Mouse (Mus musculus) lung, embryonic 16.5 days (tissue): Measurements from ENCODE around the gene Srrd. TPM values are rescaled to one million over a fixed set of nuclear protein-coding genes. Genes with fewer than 3 reads are reported as not detected.

Experiments
- ATAC-seq: fragments of 200-750 bp; cut with Nextera tagmentation; 2 replicates; pipeline ENCODE4 v1.8.0; 2017; ENCODE audit warnings: low read depth, mild to moderate bottlenecking, moderate library complexity
- H3K27ac ChIP-seq: fragments of 300-500 bp; sonication (generic); 2 replicates; pipeline ENCODE4 v1.5.1; 2014; ENCODE audit warnings: mild to moderate bottlenecking, control low read depth, low read length
- H3K27me3 ChIP-seq: fragments of 300-500 bp; sonication (generic); 2 replicates; pipeline ENCODE4 v1.6.1; 2014; ENCODE audit warnings: low read depth, low read length, mixed read lengths; ENCODE audit not compliant: control insufficient read depth, insufficient read depth
- H3K36me3 ChIP-seq: fragments of 300-500 bp; sonication (generic); 2 replicates; pipeline ENCODE4 v1.6.1; 2014; ENCODE audit warnings: low read length; ENCODE audit not compliant: control insufficient read depth, insufficient read depth
- H3K4me1 ChIP-seq: fragments of 300-500 bp; sonication (generic); replicated peaks from 2 replicates; pipeline ENCODE4 v1.6.1; 2014; ENCODE audit warnings: low read length, mixed read lengths; ENCODE audit not compliant: control insufficient read depth, insufficient read depth
- H3K4me2 ChIP-seq: fragments of 300-500 bp; sonication (generic); 2 replicates; pipeline ENCODE4 v1.6.1; 2014; ENCODE audit warnings: low read depth, low read length, control low read depth
- H3K4me3 ChIP-seq: fragments of 300-500 bp; sonication (generic); 2 replicates; pipeline ENCODE4 v1.5.1; 2014; ENCODE audit warnings: mild to moderate bottlenecking, low read length, control low read depth
- H3K9ac ChIP-seq: fragments of 300-500 bp; sonication (generic); 2 replicates; pipeline ENCODE4 v1.6.1; 2014; ENCODE audit warnings: low read length, control low read depth
- H3K9me3 ChIP-seq: fragments of 300-500 bp; sonication (generic); 2 replicates; pipeline ENCODE4 v1.6.1; 2016; ENCODE audit warnings: low read length; ENCODE audit not compliant: control insufficient read depth
- WGBS: fragments of 180-500 bp; shearing (Covaris S2); extraction: QIAGEN DNeasy Blood & Tissue Kit; methylation state at CpG from one replicate; pipeline ENCODE4 v1.1.7; 2014; 5-methylcytosine and 5-hydroxymethylcytosine counted together
- polyA plus RNA-seq: library from polyadenylated mRNA; unstranded; fragments of >200 nt; fragmentation: Nextera tagmentation; extraction: Ambion mirVana; gene quantifications from 2 replicates; pipeline ENCODE4 v1.2.1, GENCODE M21; 2015

The Srrd gene
- polyA plus RNA-seq, 1 experiment from 2014 or later, result 36.8 TPM

- H3K9me3 ChIP-seq, result no peaks in the 10 kb centered on the region
- H3K9ac ChIP-seq, result no peak overlapping the region
- H3K27ac ChIP-seq, result peak overlapping the region; percentile 26
- peaks cover 21% of the 10 kb centered on the region for H3K4me1 ChIP-seq
- H3K4me3 ChIP-seq, result no peak overlapping the region
- no peak overlapping the region for H3K4me2 ChIP-seq
- H3K36me3 ChIP-seq, result no peaks in the 10 kb centered on the region
- H3K27me3 ChIP-seq, result no peaks in the 10 kb centered on the region
- ATAC-seq, result no peak
- 47% methylated on average over 6 of the region's 6 CpGs for WGBS
These were observed 46.2 kb downstream of the Srrd start for GRCm38 (mm10) chr5:112296404-112297181.

- Histone ChIP-seq H3K27ac (no peak overlapping the region), H3K9ac (no peak overlapping the region), H3K36me3 (no peaks in the 10 kb centered on the region), H3K9me3 (no peaks in the 10 kb centered on the region), H3K4me3 (no peak overlapping the region), H3K4me1 (peaks cover 21% of the 10 kb centered on the region), H3K27me3 (no peaks in the 10 kb centered on the region), H3K4me2 (no peak overlapping the region)
- 66% methylated on average over 8 of the region's 8 CpGs for WGBS
- no peak for ATAC-seq
These were observed 47.3 kb downstream of the Srrd start for GRCm38 (mm10) chr5:112295564-112295963.

- H3K4me2 ChIP-seq, result no peak overlapping the region
- peaks cover 21% of the 10 kb centered on the region for H3K4me1 ChIP-seq
- H3K36me3 ChIP-seq, result no peaks in the 10 kb centered on the region
- H3K9ac ChIP-seq, result no peak overlapping the region
- 63% methylated on average over 8 of the region's 8 CpGs for WGBS
- H3K4me3 ChIP-seq, result no peak overlapping the region
- H3K9me3 ChIP-seq, result no peaks in the 10 kb centered on the region
- no peaks in the 10 kb centered on the region for H3K27me3 ChIP-seq
- no peak for ATAC-seq
- no peak overlapping the region for H3K27ac ChIP-seq
These were observed 47.7 kb downstream of the Srrd start for GRCm38 (mm10) chr5:112295162-112295561.

- Histone ChIP-seq H3K4me2 (no peak overlapping the region), H3K4me1 (peaks cover 25% of the 10 kb centered on the region), H3K9me3 (no peaks in the 10 kb centered on the region), H3K4me3 (no peak overlapping the region), H3K36me3 (no peaks in the 10 kb centered on the region), H3K27ac (no peak overlapping the region), H3K9ac (no peak overlapping the region), H3K27me3 (no peaks in the 10 kb centered on the region)
- ATAC-seq, result no peak
- WGBS, result 79% methylated on average over 4 of the region's 4 CpGs
These were observed 48.1 kb downstream of the Srrd start for GRCm38 (mm10) chr5:112294696-112295095.

GRCm38 (mm10) chr5:112293800-112294199 lies 49.0 kb downstream of the Srrd start:
- no peak overlapping the region for H3K27ac ChIP-seq
- no peak overlapping the region for H3K4me3 ChIP-seq
- no peak for ATAC-seq
- H3K27me3 ChIP-seq, result no peaks in the 10 kb centered on the region
- peaks cover 24% of the 10 kb centered on the region for H3K4me1 ChIP-seq
- H3K36me3 ChIP-seq, result no peaks in the 10 kb centered on the region
- no peaks in the 10 kb centered on the region for H3K9me3 ChIP-seq
- 53% methylated on average over 2 of the region's 2 CpGs for WGBS
- no peak overlapping the region for H3K4me2 ChIP-seq
- H3K9ac ChIP-seq, result no peak overlapping the region

GRCm38 (mm10) chr5:112292343-112292980 lies 50.4 kb downstream of the Srrd start:
- no peaks in the 10 kb centered on the region for H3K36me3 ChIP-seq
- WGBS, result 79% methylated on average over 17 of the region's 17 CpGs
- ATAC-seq, result no peak
- no peak overlapping the region for H3K4me3 ChIP-seq
- H3K27ac ChIP-seq, result no peak overlapping the region
- H3K4me1 ChIP-seq, result peaks cover 24% of the 10 kb centered on the region
- no peak overlapping the region for H3K9ac ChIP-seq
- no peak overlapping the region for H3K4me2 ChIP-seq
- H3K27me3 ChIP-seq, result no peaks in the 10 kb centered on the region
- H3K9me3 ChIP-seq, result no peaks in the 10 kb centered on the region

- H3K27ac ChIP-seq, result no peak overlapping the region
- no peaks in the 10 kb centered on the region for H3K9me3 ChIP-seq
- no peaks in the 10 kb centered on the region for H3K27me3 ChIP-seq
- H3K4me3 ChIP-seq, result no peak overlapping the region
- no peaks in the 10 kb centered on the region for H3K36me3 ChIP-seq
- H3K9ac ChIP-seq, result no peak overlapping the region
- H3K4me1 ChIP-seq, result peaks cover 21% of the 10 kb centered on the region
- ATAC-seq, result no peak
- H3K4me2 ChIP-seq, result no peak overlapping the region
- WGBS, result 87% methylated on average over 5 of the region's 5 CpGs
These were observed 51.0 kb downstream of the Srrd start for GRCm38 (mm10) chr5:112291866-112292265.

- Histone ChIP-seq H3K9me3 (no peaks in the 10 kb centered on the region), H3K4me1 (peaks cover 22% of the 10 kb centered on the region), H3K9ac (no peak overlapping the region), H3K27me3 (no peaks in the 10 kb centered on the region), H3K4me2 (peak overlapping the region; percentile 38; the same call in 1 of the 2 replicates), H3K4me3 (no peak overlapping the region), H3K27ac (no peak overlapping the region), H3K36me3 (no peaks in the 10 kb centered on the region)
- 85% methylated on average over 8 of the region's 8 CpGs for WGBS
- no peak for ATAC-seq
These were observed 52.3 kb downstream of the Srrd start for GRCm38 (mm10) chr5:112290536-112290880.

- Histone ChIP-seq H3K36me3 (no peaks in the 10 kb centered on the region), H3K9me3 (no peaks in the 10 kb centered on the region), H3K9ac (peak overlapping the region; percentile 35), H3K27ac (no peak overlapping the region), H3K4me3 (peak overlapping the region; percentile 36), H3K4me2 (peak overlapping the region; percentile 38), H3K27me3 (no peaks in the 10 kb centered on the region), H3K4me1 (peaks cover 22% of the 10 kb centered on the region)
- no peak for ATAC-seq
- 67% methylated on average over 16 of the region's 16 CpGs for WGBS
These were observed 52.9 kb downstream of the Srrd start for GRCm38 (mm10) chr5:112289819-112290535.
